8 mouse cellular contexts compared by ENCODE assay signal in the genomic region with DNA sequence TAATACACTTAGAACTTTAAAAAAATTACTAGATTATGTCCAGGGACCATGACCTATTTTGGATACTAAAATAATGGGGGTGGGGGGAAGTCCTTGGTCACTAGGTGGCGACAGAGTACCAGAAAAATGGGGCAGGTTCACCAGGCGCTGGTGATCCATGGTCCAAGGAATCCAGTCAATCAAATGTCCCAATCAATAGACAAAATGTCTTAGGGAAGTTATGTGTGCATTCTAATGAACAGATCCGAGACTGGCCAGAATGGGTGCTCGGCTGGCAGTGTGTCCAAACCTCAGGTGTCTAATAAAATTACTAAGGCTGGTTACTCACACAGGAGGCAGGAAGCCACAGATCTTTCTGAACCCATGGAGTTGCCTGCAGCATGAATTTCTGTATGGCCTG. TPM values are rescaled to one million over a fixed set of nuclear protein-coding genes. Genes with fewer than 3 reads are reported as not detected.
DNase-seq lines count a peak whose midpoint lies in the region; ATAC-seq and TF ChIP-seq lines count a peak whose summit lies in the region.
"Had no signal": no experiment of that assay in that cellular context is flagged by ENCODE, and none has a peak within 500 bp of the region (broad histone marks: within the 10 kb centered on the region; RNA-seq: fewer than 3 reads in every experiment).

No protein-coding gene starts in this region.

- ATAC-seq in heart, postnatal 0 days (ENCODE audit: insufficient read depth, low read depth) = no peak
- ATAC-seq in limb, embryonic 14.5 days (ENCODE audit: low FRiP score, low read depth) = no peak

- H3K4me3 ChIP-seq in heart, postnatal 0 days (ENCODE audit: low read depth, low read length) = no peak overlapping the region
- H3K4me3 ChIP-seq in limb, embryonic 14.5 days (replicated peaks; ENCODE audit: low read length) = no peak overlapping the region
- H3K4me3 ChIP-seq: hindbrain, embryonic 15.5 days had no signal

- no peaks in the 10 kb centered on the region for H3K36me3 ChIP-seq in heart, postnatal 0 days (replicated peaks; ENCODE audit: control insufficient read depth, insufficient read depth, low read length)
- H3K36me3 ChIP-seq in limb, embryonic 14.5 days (ENCODE audit: control insufficient read depth, insufficient read depth, low read length) = no peaks in the 10 kb centered on the region
- H3K36me3 ChIP-seq: hindbrain, embryonic 15.5 days had no signal

- no peak for TF ChIP-seq POLR2A in limb, embryonic 14.5 days (IDR thresholded peaks at IDR 0.05; ENCODE audit: borderline replicate concordance, extremely low read depth, insufficient read depth, insufficient read length)

- DNase-seq in ovary, postnatal 14 days (ENCODE audit: low spot score) = peak; percentile 45
- no peak for DNase-seq in ovary, adult 18-20 months (ENCODE audit: low spot score)
- peak; percentile 64 for DNase-seq in Muller cell, postnatal 12 days (ENCODE audit: inconsistent ontology term)
- DNase-seq in c-Kit-positive CD71-negative TER-119-negative erythroid progenitor cells, embryonic 14.5 days (ENCODE audit: low read depth) = peak; percentile 35
- DNase-seq in heart, postnatal 0 days (ENCODE audit: low spot score) = peak; percentile 52
- DNase-seq in limb, embryonic 14.5 days (ENCODE audit: low spot score) = peak; percentile 51
- DNase-seq in retina, postnatal 1 day = peak; percentile 75

- TF ChIP-seq EP300 in heart, postnatal 0 days (IDR thresholded peaks at IDR 0.05; ENCODE audit: low read depth) = no peak

- H3K27me3 ChIP-seq in heart, postnatal 0 days (ENCODE audit: control insufficient read depth, insufficient read depth, low read length) = no peaks in the 10 kb centered on the region
- H3K27me3 ChIP-seq in limb, embryonic 14.5 days (ENCODE audit: control insufficient read depth, insufficient read depth, low read length) = no peaks in the 10 kb centered on the region

- peaks cover 3% of the 10 kb centered on the region; the same call in 1 of the 2 replicates for H3K4me1 ChIP-seq in heart, postnatal 0 days (ENCODE audit: control insufficient read depth, insufficient read depth)
- H3K4me1 ChIP-seq in limb, embryonic 14.5 days (ENCODE audit: control insufficient read depth, insufficient read depth, low read length) = no peaks in the 10 kb centered on the region
- H3K4me1 ChIP-seq: hindbrain, embryonic 15.5 days had no signal

- no peak overlapping the region for H3K9ac ChIP-seq in heart, postnatal 0 days (replicated peaks; ENCODE audit: low read depth, low read length)
- H3K9ac ChIP-seq in limb, embryonic 14.5 days (ENCODE audit: low read depth, low read length, severe bottlenecking) = no peak overlapping the region
- H3K9ac ChIP-seq: hindbrain, embryonic 15.5 days had no signal

- no peak overlapping the region for H3K27ac ChIP-seq in heart, postnatal 0 days (ENCODE audit: low read depth)
- no peak overlapping the region for H3K27ac ChIP-seq in limb, embryonic 14.5 days (replicated peaks; ENCODE audit: low read depth, low read length)
- H3K27ac ChIP-seq: hindbrain, embryonic 15.5 days had no signal

- no peaks in the 10 kb centered on the region for H3K9me3 ChIP-seq in heart, postnatal 0 days (replicated peaks; ENCODE audit: control insufficient read depth, low read length)
- H3K9me3 ChIP-seq in limb, embryonic 14.5 days (ENCODE audit: control insufficient read depth, low read length) = no peaks in the 10 kb centered on the region
- H3K9me3 ChIP-seq: hindbrain, embryonic 15.5 days had no signal

- peak; percentile 79 for TF ChIP-seq CTCF in heart, postnatal 0 days (IDR thresholded peaks at IDR 0.05; ENCODE audit: low read depth)

- no peak overlapping the region for H3K4me2 ChIP-seq in heart, postnatal 0 days (ENCODE audit: low read depth, low read length)
- no peak overlapping the region for H3K4me2 ChIP-seq in limb, embryonic 14.5 days (replicated peaks; ENCODE audit: low read depth, low read length, severe bottlenecking)
- H3K4me2 ChIP-seq: hindbrain, embryonic 15.5 days had no signal

- 14% methylated on average over 4 of the region's 4 CpGs for WGBS in heart, postnatal 0 days
- WGBS in limb, embryonic 14.5 days = 5% methylated on average over 4 of the region's 4 CpGs

RNA-seq across cellular contexts. Expression of gene Wdr63, which starts 49.7 kb away (rescaled TPM):
- total RNA-seq in heart, postnatal 0 days (2014; rRNA removed; ENCODE audit: low replicate concordance) = not detected in 2 replicates
- 0.12 TPM in 1 of 2 replicates, not detected in the other for polyA plus RNA-seq in heart, postnatal 0 days (2015; fragmentation: Nextera tagmentation; extraction: Ambion mirVana)
- polyA plus RNA-seq in limb, embryonic 14.5 days (2012; rRNA removed) = 0.03 and 0.20 TPM in 2 replicates
- not detected in 2 replicates for polyA plus RNA-seq in limb, embryonic 14.5 days (2014; fragmentation: Nextera tagmentation; extraction: Ambion mirVana)

RNA-seq across cellular contexts. Expression of gene Mcoln3, which starts 59.0 kb away (rescaled TPM):
- total RNA-seq in heart, postnatal 0 days (2014; rRNA removed; ENCODE audit: low replicate concordance) = 0.04 TPM in 1 of 2 replicates, not detected in the other
- 0.19 and 0.20 TPM in 2 replicates for polyA plus RNA-seq in heart, postnatal 0 days (2015; fragmentation: Nextera tagmentation; extraction: Ambion mirVana)
- 1.9 and 2.0 TPM in 2 replicates for polyA plus RNA-seq in limb, embryonic 14.5 days (2012; rRNA removed)
- 1.9 and 2.1 TPM in 2 replicates for polyA plus RNA-seq in limb, embryonic 14.5 days (2014; fragmentation: Nextera tagmentation; extraction: Ambion mirVana)
